Mouse (Mus musculus) hindbrain, embryonic 11.5 days (tissue): ENCODE measurements around the gene Ascc1. TPM values are rescaled to one million over a fixed set of nuclear protein-coding genes. Genes with fewer than 3 reads are reported as not detected.
"Not testable (repeated sequence)": the region's sequence is repeated elsewhere in the genome, so short reads cannot be mapped to it uniquely, and the experiment has no call there.

Experiments
- ATAC-seq: fragments of 200-750 bp; cut with Nextera tagmentation; 2 replicates; pipeline ENCODE4 v1.8.0; 2017; ENCODE audit warnings: mild to moderate bottlenecking, moderate TSS enrichment, moderate library complexity; ENCODE audit not compliant: low FRiP score
- DNase-seq: peaks from one replicate; pipeline ENCODE4 v3.0.0-alpha.2; 2015; ENCODE audit warnings: low spot score
- H3K27ac ChIP-seq: fragments of 300-500 bp; sonication (generic); 2 replicates; pipeline ENCODE4 v1.5.1; 2014; ENCODE audit warnings: mild to moderate bottlenecking, low read depth, low read length
- H3K27me3 ChIP-seq: fragments of 300-500 bp; sonication (generic); 2 replicates; pipeline ENCODE4 v1.6.1; 2014; ENCODE audit warnings: mild to moderate bottlenecking, low read length, moderate library complexity, mixed read lengths; ENCODE audit not compliant: control insufficient read depth, insufficient read depth
- H3K36me3 ChIP-seq: fragments of 300-500 bp; sonication (generic); 2 replicates; pipeline ENCODE4 v1.6.1; 2014; ENCODE audit warnings: mild to moderate bottlenecking, low read length, moderate library complexity, mixed read lengths; ENCODE audit not compliant: control insufficient read depth, insufficient read depth
- H3K4me1 ChIP-seq: fragments of 300-500 bp; sonication (generic); replicated peaks from 2 replicates; pipeline ENCODE4 v1.6.1; 2014; ENCODE audit warnings: low read length, mixed read lengths; ENCODE audit not compliant: control insufficient read depth, insufficient read depth
- H3K4me2 ChIP-seq: fragments of 300-500 bp; sonication (generic); replicated peaks from 2 replicates; pipeline ENCODE4 v1.6.1; 2014; ENCODE audit warnings: mild to moderate bottlenecking, low read depth, low read length
- H3K4me3 ChIP-seq: fragments of 300-500 bp; sonication (generic); 2 replicates; pipeline ENCODE4 v1.5.1; 2014; ENCODE audit warnings: low read depth, low read length
- H3K9ac ChIP-seq: fragments of 300-500 bp; sonication (generic); 2 replicates; pipeline ENCODE4 v1.6.1; 2014; ENCODE audit warnings: low read depth, low read length
- H3K9me3 ChIP-seq: fragments of 300-500 bp; sonication (generic); 2 replicates; pipeline ENCODE4 v1.6.1; 2016; ENCODE audit warnings: low read length; ENCODE audit not compliant: control insufficient read depth
- WGBS: fragments of 180-500 bp; shearing (Covaris S2); extraction: QIAGEN DNeasy Blood & Tissue Kit; methylation state at CpG from one replicate; pipeline ENCODE4 v1.1.7; 2014; 5-methylcytosine and 5-hydroxymethylcytosine counted together
- polyA plus RNA-seq: library from polyadenylated mRNA; unstranded; fragments of >200 nt; fragmentation: Nextera tagmentation; extraction: Ambion mirVana; gene quantifications from 2 replicates; pipeline ENCODE4 v1.2.1, GENCODE M21; 2014

Ascc1 gene
- polyA plus RNA-seq, 1 experiment from 2014 or later, result 42.9 TPM

DNA sequence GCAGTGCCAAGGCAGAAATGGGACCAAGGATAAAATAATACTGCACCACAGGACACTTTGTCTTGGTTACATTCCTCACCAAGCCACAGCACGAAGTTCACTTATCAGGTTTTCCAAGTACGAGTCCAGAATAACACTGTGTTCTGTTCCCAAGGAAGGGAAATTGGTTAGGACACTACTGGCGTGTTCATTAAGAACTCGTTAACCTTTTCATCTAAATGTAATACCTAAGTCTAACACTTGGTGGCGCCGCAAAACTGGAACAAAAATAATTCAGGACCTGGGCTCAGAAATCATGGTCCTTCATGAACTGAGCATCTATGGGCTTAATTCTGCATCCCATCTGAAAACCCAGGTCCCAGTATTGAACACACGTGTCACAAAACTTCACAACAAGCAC is 5.0 kb upstream of the Ascc1 start:
- Histone ChIP-seq H3K4me1 (0 out of 2 replicates have a peak, but pooled peaks cover 2% of the 10 kb centered on the region), H3K4me2 (no peak overlapping the region), H3K27me3 (no peaks in the 10 kb centered on the region), H3K9me3 (no peaks in the 10 kb centered on the region), H3K9ac (no peak overlapping the region), H3K36me3 (peaks cover 5% of the 10 kb centered on the region), H3K27ac (no peak overlapping the region), H3K4me3 (no peak overlapping the region)
- 25% methylated on average over 7 of the region's 7 CpGs for WGBS
- DNase-seq (peak; percentile 82), ATAC-seq (no peak)

DNA sequence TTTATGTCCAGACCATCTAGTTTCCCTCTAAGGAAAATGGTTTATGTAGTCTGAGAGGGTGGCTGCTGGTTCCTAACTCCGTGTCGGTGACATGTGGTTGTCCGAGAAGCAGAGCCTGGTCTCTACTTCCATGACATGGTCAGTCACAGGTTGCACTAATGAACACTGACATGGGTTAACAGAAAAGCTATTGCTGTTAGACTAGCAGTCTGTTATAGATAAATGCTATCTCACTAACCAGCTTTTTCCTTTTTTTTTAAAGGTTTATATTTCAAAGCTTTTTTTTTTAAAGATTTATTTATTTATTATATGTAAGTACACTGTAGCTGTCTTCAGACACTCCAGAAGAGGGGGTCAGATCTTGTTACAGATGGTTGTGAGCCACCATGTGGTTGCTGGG is 3.5 kb upstream of the Ascc1 start:
- no peak for DNase-seq
- Histone ChIP-seq H3K4me2 (no peak overlapping the region), H3K27me3 (no peaks in the 10 kb centered on the region), H3K27ac (no peak overlapping the region), H3K9me3 (no peaks in the 10 kb centered on the region), H3K4me3 (no peak overlapping the region), H3K36me3 (peaks cover 5% of the 10 kb centered on the region), H3K9ac (no peak overlapping the region), H3K4me1 (0 out of 2 replicates have a peak, but pooled peaks cover 4% of the 10 kb centered on the region)
- WGBS, result 93% methylated on average over 3 of the region's 3 CpGs
- ATAC-seq, result no peak

DNA sequence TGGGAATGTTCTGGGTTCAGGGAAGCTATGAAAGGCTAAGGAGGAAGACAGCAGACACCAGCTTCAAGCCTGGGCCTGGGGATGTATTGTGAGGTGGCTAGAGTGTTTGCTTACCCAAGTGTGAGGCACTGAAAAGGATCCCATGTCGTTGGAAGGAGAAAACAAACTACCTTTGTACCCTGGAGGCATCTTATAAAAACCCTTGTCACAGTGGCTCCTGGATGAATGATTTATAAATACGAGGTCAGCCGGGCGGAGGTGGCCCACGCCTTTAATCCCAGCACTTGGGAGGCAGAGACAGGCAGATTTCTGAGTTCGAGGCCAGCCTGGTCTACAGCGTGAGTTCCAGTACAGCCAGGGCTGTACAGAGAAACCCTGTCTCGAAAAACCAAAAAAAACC is 942 bp upstream of the Ascc1 start:
- H3K9me3 ChIP-seq, DNase-seq, ATAC-seq, H3K27ac ChIP-seq, H3K9ac ChIP-seq, H3K27me3 ChIP-seq, H3K4me1 ChIP-seq, H3K36me3 ChIP-seq: not testable (repeated sequence)
- Histone ChIP-seq H3K4me2 (peak overlapping the region; percentile 84; the same call in 1 of the 2 replicates), H3K4me3 (peak overlapping the region; percentile 72)
- WGBS, result 84% methylated on average over 8 of the region's 8 CpGs

- no peak for DNase-seq
- H3K9me3 ChIP-seq, result no peaks in the 10 kb centered on the region
- H3K9ac ChIP-seq, result peak overlapping the region; percentile 76
- 7% methylated on average over 12 of the region's 12 CpGs for WGBS
- H3K4me1 ChIP-seq, result 0 out of 2 replicates have a peak, but pooled peaks cover 4% of the 10 kb centered on the region
- no peak for ATAC-seq
- peak overlapping the region; percentile 72 for H3K4me3 ChIP-seq
- no peaks in the 10 kb centered on the region for H3K36me3 ChIP-seq
- H3K4me2 ChIP-seq, result peak overlapping the region; percentile 84
- H3K27ac ChIP-seq, result peak overlapping the region; percentile 94
- no peaks in the 10 kb centered on the region for H3K27me3 ChIP-seq
Measured at GRCm38 (mm10) chr10:60002203-60002602, 402 bp upstream of the Ascc1 start.

DNA sequence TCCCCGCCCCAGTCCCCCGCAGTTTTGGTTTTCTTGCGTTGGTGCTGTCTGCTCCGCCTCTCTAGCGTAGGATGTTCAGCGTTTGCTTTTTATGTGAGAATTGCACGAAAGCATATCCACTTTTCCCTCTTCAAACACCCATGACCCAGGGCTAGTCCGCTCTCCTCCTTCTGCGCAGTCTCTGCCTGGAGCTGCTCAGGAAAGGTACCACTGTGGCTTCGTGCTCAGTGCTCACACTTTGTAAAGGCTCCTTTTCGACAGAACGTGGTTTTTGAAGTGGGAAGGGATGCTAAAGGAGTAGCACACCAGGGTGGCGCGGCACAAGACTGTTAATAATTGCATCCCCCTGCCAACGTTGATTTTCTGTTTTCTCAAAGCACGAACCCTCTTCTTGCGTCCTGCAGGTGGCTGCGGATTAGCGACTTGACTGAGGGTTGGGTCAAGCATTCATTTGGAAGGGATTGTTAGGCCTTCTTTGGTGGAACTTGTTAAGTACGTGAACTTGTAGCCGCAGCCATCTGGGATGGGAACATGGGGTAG is 678 bp downstream of the Ascc1 start:
- no peak; the same call in 1 of the 2 replicates for ATAC-seq
- Histone ChIP-seq H3K27me3 (no peaks in the 10 kb centered on the region), H3K4me1 (0 out of 2 replicates have a peak, but pooled peaks cover 4% of the 10 kb centered on the region), H3K36me3 (no peaks in the 10 kb centered on the region), H3K4me3 (peak overlapping the region; percentile 72), H3K9me3 (no peaks in the 10 kb centered on the region), H3K9ac (peak overlapping the region; percentile 76), H3K27ac (peak overlapping the region; percentile 94), H3K4me2 (peak overlapping the region; percentile 84)
- 2% methylated on average over 21 of the region's 21 CpGs for WGBS
- DNase-seq, result no peak

- peak; percentile 11 for DNase-seq
- H3K36me3 ChIP-seq, result no peaks in the 10 kb centered on the region
- peak overlapping the region; percentile 72; the same call in 1 of the 2 replicates for H3K4me3 ChIP-seq
- H3K27ac ChIP-seq, result peak overlapping the region; percentile 94
- H3K9ac ChIP-seq, result peak overlapping the region; percentile 76
- WGBS, result 77% methylated on average over 9 of the region's 9 CpGs
- no peak for ATAC-seq
- H3K9me3 ChIP-seq, result no peaks in the 10 kb centered on the region
- no peaks in the 10 kb centered on the region for H3K27me3 ChIP-seq
- 0 out of 2 replicates have a peak, but pooled peaks cover 4% of the 10 kb centered on the region for H3K4me1 ChIP-seq
- peak overlapping the region; percentile 84 for H3K4me2 ChIP-seq
Measured at GRCm38 (mm10) chr10:60003847-60004246, 1.2 kb downstream of the Ascc1 start.

DNA sequence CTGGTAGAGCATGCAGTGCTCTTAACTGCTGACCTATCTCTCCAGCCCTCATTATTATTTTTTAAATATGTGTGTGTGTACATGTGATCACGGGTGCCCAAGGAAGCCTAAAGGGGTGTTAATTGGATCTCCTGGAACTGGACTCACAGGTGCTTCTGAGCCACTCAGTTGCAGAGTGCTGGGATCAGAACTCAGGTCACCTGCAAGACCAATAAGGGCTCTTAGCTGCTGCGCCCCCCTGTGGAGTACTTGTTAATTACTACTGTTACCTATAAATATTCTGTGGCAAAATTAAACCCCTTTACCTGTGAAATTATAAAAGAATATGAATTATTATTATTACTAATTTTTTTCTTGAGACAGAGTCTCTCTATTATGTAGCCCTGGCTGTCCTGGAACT is 2.7 kb downstream of the Ascc1 start:
- WGBS, result 61% methylated on average over 2 of the region's 2 CpGs

GRCm38 (mm10) chr10:60009115-60009514 is 6.5 kb downstream of the Ascc1 start:
- Histone ChIP-seq H3K4me1 (no peaks in the 10 kb centered on the region), H3K36me3 (no peaks in the 10 kb centered on the region), H3K27ac (no peak overlapping the region), H3K9ac (no peak overlapping the region), H3K4me2 (no peak overlapping the region), H3K9me3 (no peaks in the 10 kb centered on the region), H3K27me3 (no peaks in the 10 kb centered on the region), H3K4me3 (no peak overlapping the region)
- ATAC-seq (no peak), DNase-seq (no peak)
- 97% methylated on average over 3 of the region's 3 CpGs for WGBS

More for the DNA sequence above, 2.7 kb downstream of the Ascc1 start:
- Histone ChIP-seq H3K27me3 (no peaks in the 10 kb centered on the region), H3K9ac (no peak overlapping the region), H3K9me3 (no peaks in the 10 kb centered on the region), H3K4me1 (0 out of 2 replicates have a peak, but pooled peaks cover 4% of the 10 kb centered on the region), H3K27ac (no peak overlapping the region), H3K4me3 (no peak overlapping the region), H3K4me2 (no peak overlapping the region), H3K36me3 (no peaks in the 10 kb centered on the region)
- peak; percentile 27 for DNase-seq
- no peak for ATAC-seq

DNA sequence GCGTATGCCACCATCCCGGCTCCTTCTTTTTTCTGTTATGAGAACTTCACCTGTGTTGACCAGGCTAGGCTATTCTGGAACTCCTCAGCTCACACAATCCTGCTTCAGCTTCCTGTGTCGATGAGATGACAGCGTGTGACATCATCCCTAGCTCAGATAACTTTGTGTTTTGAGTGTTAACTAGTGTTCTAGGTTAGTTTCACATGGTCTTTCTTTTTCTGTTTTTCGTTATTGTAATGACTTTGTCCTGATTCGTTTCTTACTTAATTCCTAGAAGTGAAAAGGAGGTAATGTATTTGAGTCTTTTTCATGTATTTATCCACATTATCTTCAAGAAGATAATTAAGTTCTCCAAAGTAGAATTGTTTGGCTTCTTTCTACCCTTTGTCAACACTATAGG is 13.6 kb downstream of the Ascc1 start:
- no peak overlapping the region for H3K27ac ChIP-seq
- H3K36me3 ChIP-seq, result no peaks in the 10 kb centered on the region
- H3K4me3 ChIP-seq, result no peak overlapping the region
- H3K4me2 ChIP-seq, result no peak overlapping the region
- H3K9ac ChIP-seq, result no peak overlapping the region
- H3K4me1 ChIP-seq, result no peaks in the 10 kb centered on the region
- H3K27me3 ChIP-seq, result no peaks in the 10 kb centered on the region
- DNase-seq (no peak), ATAC-seq (no peak)
- WGBS, result 93% methylated on average over 6 of the region's 6 CpGs
- no peaks in the 10 kb centered on the region for H3K9me3 ChIP-seq
